Comparison of ENCODE assay signal across 23 mouse cellular contexts in the genomic region with DNA sequence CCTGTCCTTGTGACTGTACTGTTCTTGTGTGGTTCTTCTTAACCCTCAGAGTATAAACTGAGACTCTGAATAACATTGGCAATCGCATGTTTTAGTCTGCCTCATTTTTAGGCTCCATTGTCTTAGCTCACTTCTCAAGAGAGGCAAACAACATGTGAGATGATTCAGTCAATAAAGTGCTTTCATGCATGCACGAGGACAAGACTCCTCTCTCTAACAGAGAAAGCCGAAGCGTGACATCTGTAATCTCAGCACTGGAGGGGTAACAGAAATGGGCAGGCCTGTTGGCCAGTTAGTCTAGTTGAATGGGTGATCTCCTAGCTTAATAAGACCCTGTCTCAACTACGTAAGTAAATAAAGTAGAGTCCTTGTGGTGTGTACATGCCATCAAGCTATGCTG.
DNase-seq lines count a peak whose midpoint lies in the region; ATAC-seq lines count a peak whose summit lies in the region.
"Had no signal": no experiment of that assay in that cellular context is flagged by ENCODE, and none has a peak within 500 bp of the region (broad histone marks: within the 10 kb centered on the region; RNA-seq: fewer than 3 reads in every experiment).

No protein-coding gene starts in this region.

- no peak overlapping the region for H3K4me3 ChIP-seq in kidney, embryonic 14.5 days (ENCODE audit: low read length)
- H3K4me3 ChIP-seq in kidney, embryonic 16.5 days (ENCODE audit: low read length) = no peak overlapping the region
- H3K4me3 ChIP-seq: embryonic facial prominence, embryonic 13.5 days; embryonic facial prominence, embryonic 15.5 days; erythroblast, embryonic 14.5 days; forebrain, embryonic 10.5 days; forebrain, embryonic 12.5 days had no signal

- no peak overlapping the region for H3K4me2 ChIP-seq in kidney, embryonic 14.5 days (replicated peaks; ENCODE audit: low read depth, low read length)
- H3K4me2 ChIP-seq in kidney, embryonic 16.5 days (replicated peaks; ENCODE audit: low read depth, low read length) = no peak overlapping the region
- H3K4me2 ChIP-seq: embryonic facial prominence, embryonic 13.5 days; embryonic facial prominence, embryonic 15.5 days; forebrain, embryonic 12.5 days had no signal

- no peaks in the 10 kb centered on the region for H3K36me3 ChIP-seq in kidney, embryonic 14.5 days (ENCODE audit: control insufficient read depth, insufficient read depth, low read length)
- H3K36me3 ChIP-seq in kidney, embryonic 16.5 days (ENCODE audit: insufficient read depth, low read length) = no peaks in the 10 kb centered on the region
- H3K36me3 ChIP-seq: embryonic facial prominence, embryonic 13.5 days; forebrain, embryonic 10.5 days had no signal

- peak; percentile 62; the same call in 1 of the 2 replicates for ATAC-seq in kidney, embryonic 14.5 days (ENCODE audit: low FRiP score, low TSS enrichment)
- peak; percentile 57 for ATAC-seq in kidney, embryonic 16.5 days (ENCODE audit: low FRiP score, low TSS enrichment)
- ATAC-seq: activated CD4-positive, CD25-positive, alpha-beta regulatory T cell, adult 4 months; forebrain, embryonic 14.5 days; forebrain, embryonic 16.5 days had no signal

- no peak overlapping the region for H3K9ac ChIP-seq in kidney, embryonic 14.5 days (ENCODE audit: low read depth, low read length)
- H3K9ac ChIP-seq in kidney, embryonic 16.5 days (replicated peaks; ENCODE audit: low read length) = no peak overlapping the region
- H3K9ac ChIP-seq: embryonic facial prominence, embryonic 13.5 days; embryonic facial prominence, embryonic 15.5 days; forebrain, embryonic 12.5 days had no signal

- H3K4me1 ChIP-seq in kidney, embryonic 14.5 days (ENCODE audit: control insufficient read depth, insufficient read depth, low read length) = no peaks in the 10 kb centered on the region
- H3K4me1 ChIP-seq in kidney, embryonic 16.5 days (ENCODE audit: insufficient read depth, low read length) = 0 out of 2 replicates have a peak, but pooled peaks cover 3% of the 10 kb centered on the region
- H3K4me1 ChIP-seq: embryonic facial prominence, embryonic 13.5 days; embryonic facial prominence, embryonic 15.5 days; forebrain, embryonic 10.5 days; forebrain, embryonic 12.5 days had no signal

- no peaks in the 10 kb centered on the region for H3K27me3 ChIP-seq in kidney, embryonic 14.5 days (ENCODE audit: control insufficient read depth, insufficient read depth, low read length)
- no peaks in the 10 kb centered on the region for H3K27me3 ChIP-seq in kidney, embryonic 16.5 days (ENCODE audit: insufficient read depth, low read length)
- H3K27me3 ChIP-seq: embryonic facial prominence, embryonic 13.5 days; embryonic facial prominence, embryonic 15.5 days; forebrain, embryonic 12.5 days had no signal

- DNase-seq in kidney, adult 8-10 months = no peak
- DNase-seq in kidney, adult 18-20 months = no peak
- no peak for DNase-seq in adrenal gland, adult 18-20 months (ENCODE audit: low spot score in 2 of 2)
- DNase-seq: adrenal gland, adult 2 months; adrenal gland, postnatal 10 days; adrenal gland, postnatal 25 days; cerebellum, adult 11 months; cerebellum, adult 18-20 months; cerebellum, adult 8-10 months; cerebellum, adult 9-11 months; cerebellum, postnatal 14 days; cerebellum, postnatal 36 days; embryo, embryonic 11 days had no signal

- no peaks in the 10 kb centered on the region for H3K9me3 ChIP-seq in kidney, embryonic 14.5 days (ENCODE audit: control insufficient read depth, low read length)
- H3K9me3 ChIP-seq in kidney, embryonic 16.5 days (ENCODE audit: low read length) = no peaks in the 10 kb centered on the region
- H3K9me3 ChIP-seq: embryonic facial prominence, embryonic 13.5 days; embryonic facial prominence, embryonic 15.5 days; forebrain, embryonic 10.5 days; forebrain, embryonic 12.5 days had no signal

- 65% methylated on average over 5 of the region's 5 CpGs for WGBS in kidney, embryonic 14.5 days
- 55% methylated on average over 5 of the region's 5 CpGs for WGBS in kidney, embryonic 16.5 days

- no peak overlapping the region for H3K27ac ChIP-seq in kidney, embryonic 14.5 days (ENCODE audit: low read depth, low read length)
- H3K27ac ChIP-seq in kidney, embryonic 16.5 days (ENCODE audit: low read length) = no peak overlapping the region
- H3K27ac ChIP-seq: embryonic facial prominence, embryonic 13.5 days; embryonic facial prominence, embryonic 15.5 days; forebrain, embryonic 10.5 days; forebrain, embryonic 12.5 days had no signal
